Mouse (Mus musculus) embryo, embryonic 10 days (tissue): ENCODE data around the gene Gm20517.

Experiments used
- DNase-seq: peaks from one replicate; pipeline ENCODE4 v3.0.0-alpha.2; 2015; ENCODE audit warnings: low spot score

The Gm20517 gene

GRCm38 (mm10) chr17:47678238-47678637 lies 66.8 kb downstream of the Gm20517 start:
- DNase-seq: no peak

DNA sequence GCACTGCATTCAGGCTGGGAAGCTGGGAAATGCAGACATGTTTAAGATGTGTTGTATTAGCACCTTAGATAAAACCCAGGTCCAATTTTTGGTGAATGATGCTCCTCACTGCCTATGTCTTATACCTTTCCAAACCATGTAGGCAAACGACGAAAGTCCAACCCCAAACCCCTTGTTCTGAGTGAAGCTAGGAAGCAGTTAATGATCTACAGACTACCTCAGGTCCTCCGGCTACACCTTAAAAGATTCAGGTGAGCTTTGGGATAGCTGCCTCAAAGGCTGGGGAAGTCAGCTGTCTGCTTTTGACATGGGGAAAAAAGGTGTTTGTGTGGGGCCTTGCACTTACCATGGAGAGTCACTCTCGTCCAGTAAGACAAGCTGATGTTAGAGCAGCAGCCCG lies 67.3 kb downstream of the Gm20517 start:
- DNase-seq: no peak

DNA sequence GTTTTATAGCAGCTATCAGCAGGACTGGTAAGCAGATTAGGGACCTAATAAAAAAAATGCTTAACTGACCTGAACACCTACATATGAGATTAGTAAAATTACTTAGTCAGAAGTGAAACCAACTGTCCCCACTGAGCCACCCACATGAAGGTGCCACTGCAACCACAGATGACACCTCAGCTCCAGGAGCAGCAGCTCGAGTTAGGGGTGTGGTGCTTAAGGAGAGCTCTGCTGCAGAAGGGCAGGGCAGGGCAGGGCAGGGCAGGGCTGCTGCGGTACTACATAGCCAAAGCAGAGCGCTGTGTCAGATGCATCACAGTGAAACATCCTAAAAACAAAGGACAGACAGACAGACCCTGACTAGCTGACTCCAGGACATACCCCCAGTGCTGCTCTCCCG lies 71.4 kb downstream of the Gm20517 start:
- no peak for DNase-seq

DNA sequence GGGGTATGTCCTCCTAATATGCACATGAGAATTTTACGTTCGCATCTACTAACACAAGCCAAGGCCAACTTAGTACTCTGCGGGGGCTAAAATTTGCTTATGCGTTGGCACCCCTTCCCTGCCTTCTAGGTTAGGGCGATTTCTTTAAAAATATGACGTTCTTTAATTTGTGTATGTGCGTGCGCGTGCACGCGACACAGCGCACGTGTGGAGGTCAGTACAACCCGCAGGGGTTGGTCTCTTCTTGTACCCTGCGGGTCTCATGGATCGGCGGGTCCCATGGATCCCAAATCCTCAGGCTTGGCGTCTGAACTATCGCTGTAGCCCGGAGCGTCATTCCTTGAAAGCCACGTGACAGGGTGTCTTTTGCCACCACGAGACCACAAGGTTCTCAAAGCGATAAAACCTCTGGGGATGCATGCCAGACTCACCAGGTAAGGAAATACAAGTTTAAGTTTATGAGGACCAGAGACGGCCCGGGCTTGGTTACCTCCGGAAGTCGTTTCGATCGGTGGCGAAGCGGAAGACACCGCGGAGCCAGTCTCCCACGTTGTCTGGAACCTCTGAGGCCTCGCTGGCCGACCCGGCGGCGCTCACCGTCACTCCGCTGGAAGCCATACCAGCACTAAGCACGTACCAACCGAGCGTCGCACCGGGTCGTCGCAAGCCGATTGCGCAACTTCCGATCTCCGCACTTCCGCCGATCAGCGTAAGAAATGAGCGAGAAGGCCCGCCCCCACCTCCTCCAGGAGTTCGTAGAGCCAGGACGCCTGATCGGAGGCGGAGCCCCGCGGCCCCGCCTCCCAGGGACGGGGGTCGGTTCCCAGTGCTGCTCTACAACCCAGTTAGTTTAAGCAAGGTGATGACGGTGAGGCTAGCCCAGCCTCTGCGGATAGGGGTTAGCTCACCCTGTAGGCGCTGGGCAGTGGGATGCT lies 76.3 kb downstream of the Gm20517 start:
- peak; percentile 100 for DNase-seq

DNA sequence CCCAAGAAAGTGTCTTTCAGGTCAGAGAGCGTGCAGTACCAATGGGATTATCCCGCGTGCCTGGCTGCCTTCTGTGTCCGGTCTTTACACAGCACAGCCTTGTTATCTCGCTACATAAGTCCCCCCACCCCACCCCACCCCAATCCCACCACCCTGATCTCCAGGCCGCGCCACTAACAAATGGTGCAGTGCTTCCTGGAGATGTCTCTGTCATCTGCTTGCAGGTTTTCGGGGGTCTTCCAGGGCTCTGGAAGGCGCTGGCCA lies 76.9 kb downstream of the Gm20517 start, which contains the start of gene Tomm6:
Gene Tomm6, minus strand, starts transcription at position 43 of the 264 bp plus-strand sequence.
- DNase-seq: no peak

- DNase-seq: peak; percentile 73
These were observed 77.5 kb downstream of the Gm20517 start, which contains the start of gene Frs3 for GRCm38 (mm10) chr17:47688608-47689575. Gene Frs3 (plus strand): TSS chr17:47689030.

- DNase-seq: no peak
These were observed 78.5 kb downstream of the Gm20517 start for GRCm38 (mm10) chr17:47689894-47690293.

- no peak for DNase-seq
These were observed 80.3 kb downstream of the Gm20517 start for GRCm38 (mm10) chr17:47691650-47692049.

- no peak for DNase-seq
These were observed 82.5 kb downstream of the Gm20517 start for GRCm38 (mm10) chr17:47693671-47694441.

DNA sequence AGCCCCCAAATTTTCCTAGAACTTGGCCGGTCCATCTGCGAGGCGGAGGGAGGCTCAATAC lies 82.9 kb downstream of the Gm20517 start, which contains the start of gene Gm21981:
Gene Gm21981, minus strand, starts transcription at position 14 of the 61 bp plus-strand sequence.
- no peak for DNase-seq

DNA sequence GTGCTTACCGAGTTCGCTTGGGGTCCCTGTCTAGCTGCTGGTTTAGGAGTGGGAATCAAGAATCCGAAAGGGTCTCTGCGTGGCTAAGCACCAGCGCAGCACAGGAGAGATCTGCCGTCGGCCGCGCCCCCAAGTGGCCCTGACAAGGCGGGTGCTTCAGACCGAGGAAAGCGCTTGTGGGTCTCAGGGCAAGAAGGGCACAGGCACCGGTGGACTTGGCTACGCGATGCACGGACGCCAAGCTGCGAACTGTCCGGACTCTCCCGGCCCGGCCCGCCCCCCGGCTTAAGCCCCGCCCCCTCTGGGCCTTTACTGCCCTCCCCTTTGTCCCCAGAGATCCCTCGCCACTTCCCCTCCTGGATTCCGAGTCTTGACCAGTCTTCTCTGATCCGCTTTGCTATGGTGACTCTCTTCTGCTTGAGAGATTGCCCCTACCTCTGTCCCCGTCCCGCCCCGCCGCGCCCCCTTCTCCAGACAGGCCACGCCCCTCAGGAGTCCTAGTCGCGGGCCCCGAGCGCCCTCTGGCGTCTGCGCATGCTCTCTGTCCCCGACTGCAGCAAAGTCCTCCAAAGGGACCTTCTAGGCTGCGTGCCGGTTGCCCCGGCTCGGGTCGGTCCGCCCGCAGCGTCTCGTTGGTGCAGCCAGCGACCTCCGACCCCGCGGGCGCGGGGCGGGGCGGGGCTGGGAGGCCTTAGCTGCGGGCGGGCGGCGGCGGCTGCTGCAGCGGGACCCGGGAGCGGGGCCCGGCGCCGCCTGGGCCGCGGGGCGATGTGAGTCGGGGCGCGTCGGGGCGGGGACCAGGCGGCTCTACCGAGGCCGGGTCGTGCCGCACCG lies 83.3 kb downstream of the Gm20517 start, which contains the start of gene Prickle4:
Gene Prickle4, minus strand, starts transcription at position 234 of the 834 bp plus-strand sequence.
- peak; percentile 96 for DNase-seq

GRCm38 (mm10) chr17:47695337-47695710 lies 83.9 kb downstream of the Gm20517 start:
- peak; percentile 37 for DNase-seq

GRCm38 (mm10) chr17:47698156-47698555 lies 86.8 kb downstream of the Gm20517 start:
- DNase-seq: no peak

DNA sequence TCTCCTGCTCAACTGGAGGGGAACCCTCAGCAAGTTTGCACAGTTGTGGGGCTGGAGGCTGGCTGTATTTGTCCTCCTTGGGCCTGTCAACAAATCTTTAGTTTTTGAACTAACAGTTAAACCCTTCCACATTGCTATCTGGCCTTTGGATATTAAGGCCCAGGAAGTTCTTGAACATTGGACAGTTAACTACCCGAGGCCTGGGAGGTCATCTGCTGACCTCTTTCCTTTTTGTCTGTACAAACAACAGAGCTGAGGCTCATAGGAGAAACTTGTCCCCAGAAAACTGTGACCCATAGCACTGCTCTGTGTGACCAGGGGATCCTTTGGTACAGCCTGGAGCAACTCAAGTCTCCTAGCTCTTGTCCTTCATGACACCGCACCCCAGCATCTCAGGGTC lies 87.7 kb downstream of the Gm20517 start:
- DNase-seq: no peak

DNA sequence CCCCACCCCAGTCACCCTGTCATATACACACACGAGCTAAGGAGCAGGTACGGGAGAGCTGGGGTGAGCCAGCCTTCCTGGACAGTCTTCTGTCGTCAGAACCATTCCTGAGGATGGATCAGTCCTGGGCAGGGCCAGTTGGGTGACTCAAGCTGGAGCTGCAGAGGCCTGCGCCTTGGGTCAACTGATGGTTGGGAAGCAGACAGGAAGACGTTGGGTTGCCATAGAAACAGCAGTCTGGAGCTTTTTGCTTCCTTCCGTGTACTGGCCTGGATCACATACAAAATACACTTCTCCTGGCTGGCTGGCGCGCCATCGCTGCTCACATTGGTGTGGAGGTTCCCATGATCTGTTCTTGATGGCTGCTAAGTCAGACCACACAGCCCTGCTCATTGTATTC lies 90.4 kb downstream of the Gm20517 start:
- no peak for DNase-seq

- DNase-seq: no peak
These were observed 91.4 kb downstream of the Gm20517 start for GRCm38 (mm10) chr17:47702548-47703345.

DNA sequence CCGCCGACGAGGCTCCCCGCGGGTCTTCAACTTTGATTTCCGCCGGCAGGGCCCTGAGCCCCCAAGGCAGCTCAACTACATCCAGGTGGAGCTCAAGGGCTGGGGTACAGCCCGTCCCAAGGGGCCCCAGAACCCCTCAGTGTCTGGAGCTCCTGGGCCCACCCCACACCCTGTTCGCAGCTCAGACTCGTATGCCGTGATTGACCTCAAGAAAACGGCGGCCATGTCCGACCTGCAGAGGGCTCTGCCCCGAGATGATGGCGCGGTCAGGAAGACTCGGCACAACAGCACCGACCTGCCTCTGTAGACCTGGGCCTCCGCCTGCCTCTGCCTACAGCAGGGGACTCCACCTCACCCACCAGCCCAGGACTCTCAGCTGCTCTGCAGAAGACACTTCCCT lies 92.2 kb downstream of the Gm20517 start:
- peak; percentile 33 for DNase-seq

DNA sequence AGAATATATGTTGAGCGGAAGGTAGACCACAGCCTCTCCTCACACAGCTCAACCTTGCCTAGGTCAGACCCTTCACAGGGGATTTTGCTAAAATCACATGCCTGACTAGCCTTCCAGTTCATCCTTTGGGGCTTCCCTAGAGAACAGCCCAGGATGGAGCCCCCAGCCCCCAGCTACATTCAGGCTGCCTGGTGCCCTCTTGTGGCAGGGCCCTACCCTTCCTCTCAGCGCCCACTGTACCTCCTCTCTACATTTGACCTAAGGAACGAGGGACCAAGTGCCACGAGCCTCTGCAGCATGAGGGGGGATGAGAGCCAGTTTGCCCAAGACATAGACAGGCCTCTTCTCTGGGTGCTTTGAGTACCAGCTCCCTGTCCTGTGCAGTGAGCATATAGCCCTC lies 93.3 kb downstream of the Gm20517 start:
- no peak for DNase-seq

DNA sequence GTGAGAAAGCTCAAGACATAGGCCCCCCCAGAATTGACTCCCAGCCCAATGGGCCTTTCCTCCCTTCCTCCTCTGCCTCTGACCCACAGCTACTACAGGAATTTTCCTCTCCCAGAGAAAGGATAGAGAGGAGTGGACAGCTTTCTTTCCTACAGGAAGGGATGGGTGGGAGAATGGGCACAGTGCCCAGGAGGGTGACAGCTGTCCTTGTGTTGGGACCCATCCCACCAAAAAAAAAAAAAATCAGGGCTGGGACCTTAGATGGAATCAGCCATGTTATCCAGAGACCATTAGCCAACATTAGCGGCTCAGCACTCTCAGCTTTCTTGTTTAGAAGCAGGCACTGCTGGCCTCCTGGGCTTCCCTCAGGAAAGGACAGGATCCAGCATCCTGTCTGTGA lies 94.8 kb downstream of the Gm20517 start:
- no peak for DNase-seq

- no peak for DNase-seq
These were observed 96.6 kb downstream of the Gm20517 start for GRCm38 (mm10) chr17:47707961-47708360.

DNA sequence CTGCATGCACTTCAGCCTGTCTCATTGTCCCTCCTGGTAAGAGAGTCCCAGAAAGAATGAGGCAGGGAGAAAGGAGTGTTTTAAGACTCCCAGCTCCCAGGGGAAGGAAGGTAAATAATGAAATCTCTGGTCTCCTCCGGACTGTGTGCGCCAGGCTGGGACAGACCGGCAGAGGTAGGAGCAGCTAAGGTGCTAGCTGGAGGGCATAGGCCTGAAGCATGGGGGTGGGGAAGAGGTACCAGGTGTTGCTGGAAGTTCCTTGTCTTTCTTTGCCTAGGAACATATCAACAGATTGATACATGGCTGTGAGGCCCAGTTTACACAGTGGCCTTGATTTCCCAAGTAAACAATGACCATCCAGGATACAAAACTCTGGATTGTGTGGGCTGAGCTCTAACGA lies 97.6 kb downstream of the Gm20517 start:
- DNase-seq: no peak
